Mouse (Mus musculus): ENCODE data around the gene Hhip. TPM values are rescaled to one million over a fixed set of nuclear protein-coding genes. Genes with fewer than 3 reads are reported as not detected.
"Not testable (repeated sequence)": the region's sequence is repeated elsewhere in the genome, so short reads cannot be mapped to it uniquely, and the experiment has no call there.

Gene Hhip
- total RNA-seq, 2 experiments from 2014 or later = not detected

DNA sequence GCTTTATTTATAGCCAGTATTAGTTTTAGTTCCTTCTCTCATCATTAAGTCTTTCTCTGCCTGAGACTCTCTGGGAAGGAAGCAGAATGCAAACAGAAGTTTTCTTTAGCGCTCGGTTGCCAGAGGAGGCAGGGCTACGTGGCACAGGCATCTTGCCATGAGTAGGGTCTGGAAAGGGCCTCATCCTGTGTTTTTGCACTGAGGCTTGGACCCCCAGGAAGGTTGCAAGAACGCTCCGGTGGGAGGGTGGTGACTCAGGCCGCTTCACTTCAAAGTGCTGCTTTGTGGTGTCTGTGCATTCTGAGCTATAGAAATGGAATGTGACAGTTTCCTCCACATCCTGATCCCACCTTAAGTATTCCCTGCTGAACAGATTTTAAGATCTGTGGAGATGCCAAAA lies 62.7 kb downstream of the Hhip start:
- no peak for ATAC-seq (replicated peaks; ENCODE audit: poor library complexity)

DNA sequence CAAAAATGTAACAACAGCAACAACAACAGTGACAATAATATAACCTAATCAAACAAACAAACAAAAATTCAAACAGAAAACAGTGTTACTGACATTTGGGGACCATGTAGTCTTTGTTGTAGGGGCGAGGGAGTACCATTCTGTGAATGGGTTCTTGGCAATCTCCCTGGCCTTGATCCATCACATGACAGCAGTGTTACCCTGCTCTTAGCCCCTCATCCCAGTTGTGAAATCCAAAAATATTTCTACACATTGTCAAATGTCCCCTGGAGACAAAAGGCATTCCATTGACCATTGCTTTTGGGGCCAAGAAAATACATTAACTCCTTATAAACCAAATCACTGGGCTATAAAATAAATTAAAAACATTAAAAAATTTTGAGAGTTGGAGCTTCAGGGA lies 64.3 kb downstream of the Hhip start:
- ATAC-seq (replicated peaks; ENCODE audit: poor library complexity) = no peak

DNA sequence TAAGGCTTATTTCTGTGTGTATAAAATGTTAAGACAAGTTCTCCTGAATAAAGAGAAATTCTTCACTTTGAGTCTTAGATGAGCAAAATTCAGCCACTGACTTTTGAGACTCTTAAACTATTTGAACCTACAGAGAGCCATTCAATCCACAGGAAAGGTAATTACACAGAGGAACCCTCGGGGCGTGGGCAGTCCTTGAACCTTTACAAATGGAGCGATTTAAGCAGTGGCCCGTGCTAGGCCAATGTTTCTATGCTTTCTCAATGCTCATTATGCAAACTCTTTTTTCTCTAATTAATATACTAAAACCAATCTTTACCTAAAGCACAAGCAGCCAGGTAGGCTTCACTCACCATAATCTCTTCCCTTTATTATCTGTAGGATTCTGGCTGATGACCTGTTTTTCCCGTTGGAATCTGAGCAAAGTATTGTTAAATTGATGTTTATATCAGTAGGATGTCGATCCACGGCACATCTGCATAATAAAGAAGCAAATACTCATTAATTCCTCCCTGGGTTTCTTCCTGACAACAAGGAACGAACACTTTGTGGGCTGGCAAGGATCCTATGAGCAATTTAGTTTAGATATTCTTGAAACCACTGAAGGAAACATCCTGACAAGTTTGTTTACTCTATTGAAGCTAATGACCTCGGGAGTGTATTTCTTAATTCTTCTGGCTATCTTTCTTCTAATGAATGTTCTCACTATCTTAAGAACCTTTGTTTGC lies 65.5 kb downstream of the Hhip start:
- ATAC-seq (replicated peaks; ENCODE audit: poor library complexity) = no peak

DNA sequence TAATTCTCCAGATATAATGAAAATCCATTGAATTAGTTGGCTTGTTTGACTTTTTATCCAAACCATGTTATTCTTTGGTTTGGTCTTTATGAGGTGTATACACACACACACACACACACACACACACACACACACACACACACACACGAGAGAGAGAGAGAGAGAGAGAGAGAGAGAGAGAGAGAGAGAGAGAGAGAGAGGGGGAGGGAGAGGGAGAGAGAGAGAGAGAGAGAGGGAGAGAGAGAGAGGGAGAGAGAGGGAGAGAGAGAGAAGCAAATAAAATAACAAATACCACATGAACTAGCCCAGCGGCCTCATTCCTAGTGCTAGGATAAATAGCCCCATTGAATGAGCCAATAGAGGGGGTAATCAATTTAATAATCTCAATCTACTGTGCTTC lies 66.4 kb downstream of the Hhip start:
- ATAC-seq (replicated peaks; ENCODE audit: poor library complexity) = not testable (repeated sequence)

- no peak for ATAC-seq (replicated peaks; ENCODE audit: poor library complexity)
Measured at GRCm38 (mm10) chr8:79984946-79985345, 72.9 kb downstream of the Hhip start.

DNA sequence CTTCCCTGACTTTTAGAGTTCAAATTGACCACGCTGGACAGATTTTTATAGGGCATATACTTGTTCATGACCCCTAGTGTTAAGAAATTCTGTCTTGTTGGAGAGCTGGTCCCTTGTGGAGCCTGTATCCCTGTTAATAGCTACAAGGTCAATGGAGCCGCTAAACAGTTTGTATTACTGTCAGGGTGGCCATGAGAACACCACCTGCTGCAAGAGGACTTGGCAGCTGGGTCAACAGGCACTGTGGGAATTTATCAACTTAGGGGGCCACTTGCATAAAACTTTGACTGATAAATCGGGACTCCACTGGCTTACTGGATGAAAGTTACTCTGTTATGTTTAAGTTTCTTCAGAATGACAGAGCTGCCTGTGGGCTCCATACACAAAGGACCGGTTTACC lies 75.7 kb downstream of the Hhip start:
- no peak for ATAC-seq (replicated peaks; ENCODE audit: poor library complexity)

- no peak for ATAC-seq (replicated peaks; ENCODE audit: poor library complexity)
Measured at GRCm38 (mm10) chr8:79966159-79966558, 91.6 kb downstream of the Hhip start.

DNA sequence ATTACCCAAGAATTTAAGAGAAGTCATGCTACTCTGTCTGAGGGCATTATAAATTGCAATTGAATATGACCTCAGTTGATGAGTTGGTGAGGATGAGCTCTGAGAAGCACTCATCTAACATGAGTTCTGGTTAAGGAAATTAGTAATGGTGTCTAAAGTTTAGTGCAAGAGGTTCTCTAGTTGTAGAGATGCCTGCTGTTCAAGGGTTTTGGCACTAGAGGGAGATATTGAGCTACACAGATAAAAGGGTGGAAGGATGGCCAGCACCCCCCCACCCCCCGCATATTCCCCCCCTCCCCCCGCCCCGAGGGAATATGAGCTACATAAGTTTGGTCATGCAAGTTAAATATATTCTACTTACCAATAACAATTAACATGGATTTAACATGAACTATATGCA lies 104.9 kb downstream of the Hhip start:
- peak; percentile 95 for ATAC-seq (replicated peaks; ENCODE audit: poor library complexity)

- peak; percentile 31; the same call in 1 of the 2 replicates for ATAC-seq (replicated peaks; ENCODE audit: poor library complexity)
Measured at GRCm38 (mm10) chr8:79950376-79950775, 107.4 kb downstream of the Hhip start.

DNA sequence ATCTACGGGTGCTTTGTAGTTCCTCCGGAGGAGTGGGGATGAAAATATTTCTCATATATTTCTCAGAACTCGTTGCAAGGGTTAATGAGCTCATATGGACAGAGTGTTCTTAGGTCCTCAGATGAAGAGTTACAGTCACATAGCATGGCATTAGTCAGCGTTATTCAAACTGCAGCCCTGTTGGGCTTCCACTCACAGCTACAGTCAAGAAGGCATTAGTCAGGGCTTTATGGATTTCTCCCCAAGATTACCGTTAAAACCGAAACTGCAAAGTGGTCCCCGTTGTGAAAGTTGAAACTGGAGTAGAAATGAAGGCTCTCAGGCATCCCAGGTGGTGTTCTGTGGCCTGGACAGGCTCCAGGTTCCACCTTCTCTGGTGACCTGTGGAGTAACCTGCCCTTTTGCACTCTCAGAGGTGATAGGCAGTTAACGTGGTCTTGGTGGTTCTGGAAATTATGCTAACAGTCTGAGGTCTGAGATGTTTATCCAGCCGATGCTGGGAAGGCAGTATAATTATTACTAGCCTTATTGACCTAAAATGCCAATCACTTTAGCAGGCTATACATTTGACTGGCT lies 112.2 kb downstream of the Hhip start:
- ATAC-seq (replicated peaks; ENCODE audit: poor library complexity) = peak; percentile 37; the same call in 1 of the 2 replicates

DNA sequence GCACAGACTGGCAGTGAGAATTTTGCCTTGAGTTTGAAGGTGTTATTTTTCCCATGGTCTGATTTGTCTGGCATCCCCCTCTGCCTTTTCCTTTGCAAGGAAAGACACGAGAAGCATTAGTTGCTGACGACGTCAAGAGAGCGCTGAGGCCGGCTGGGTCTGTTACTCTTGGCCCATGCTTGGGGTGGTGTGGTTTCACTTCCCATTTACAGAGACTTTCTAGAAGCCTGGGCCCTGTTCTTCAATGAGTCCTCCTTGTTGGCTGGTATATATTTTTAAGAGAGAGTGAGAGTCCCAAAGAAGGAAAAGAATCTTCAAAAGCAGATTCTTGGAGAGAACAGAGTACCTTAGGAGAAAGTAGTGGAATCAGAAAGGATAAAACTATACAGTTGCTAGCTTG lies 116.7 kb downstream of the Hhip start:
- peak; percentile 76 for ATAC-seq (replicated peaks; ENCODE audit: poor library complexity)

DNA sequence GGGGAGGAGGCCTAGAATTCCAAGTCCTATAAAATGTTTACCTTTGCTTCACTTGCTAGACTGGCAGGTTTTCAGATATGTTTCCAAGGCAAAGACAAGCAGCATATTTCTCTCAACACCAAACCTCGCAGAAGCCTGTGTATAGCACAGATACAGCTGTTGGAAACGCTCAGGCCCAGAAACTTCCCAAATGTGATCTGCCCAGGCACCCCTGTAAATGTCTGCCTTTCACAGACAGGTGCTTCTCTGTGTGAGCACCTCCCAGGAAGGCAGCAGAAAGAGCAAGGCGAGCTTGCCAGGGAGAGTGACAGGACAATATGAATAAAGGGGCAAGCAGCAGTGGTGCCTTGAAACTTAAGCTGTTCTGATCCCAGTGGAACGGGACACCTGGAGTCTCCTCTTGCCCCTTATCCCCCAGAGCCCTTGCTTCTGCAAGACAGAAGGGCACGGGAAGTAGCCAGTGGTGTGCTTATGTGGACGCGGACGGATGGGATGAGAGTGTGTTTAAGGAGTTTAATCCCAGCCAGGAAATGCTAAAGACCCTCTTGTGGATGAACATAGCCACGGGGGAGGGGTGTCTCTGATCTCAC lies 120.9 kb downstream of the Hhip start:
- no peak for ATAC-seq (replicated peaks; ENCODE audit: poor library complexity)

- no peak for ATAC-seq (replicated peaks; ENCODE audit: poor library complexity)
Measured at GRCm38 (mm10) chr8:79935793-79936192, 122.0 kb downstream of the Hhip start.

DNA sequence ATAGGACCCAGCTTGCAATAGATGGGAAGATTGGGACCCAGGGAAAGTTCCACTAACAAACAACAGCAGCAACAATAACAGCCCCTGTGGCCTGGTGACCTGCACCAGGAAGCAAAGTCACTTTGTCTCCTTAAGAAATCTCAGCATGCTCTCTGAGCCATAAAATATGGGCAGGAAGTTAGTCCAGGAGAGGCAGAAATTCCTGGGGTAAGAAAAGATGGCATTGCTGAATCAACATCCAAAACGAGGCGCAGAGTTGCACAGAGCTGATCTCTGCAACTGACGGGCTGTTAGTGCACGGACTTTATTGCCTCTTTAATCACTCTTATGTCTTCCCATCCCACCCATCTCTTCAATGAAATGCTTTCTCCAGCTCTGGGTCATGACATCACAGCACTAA lies 128.6 kb downstream of the Hhip start:
- ATAC-seq (replicated peaks; ENCODE audit: poor library complexity) = no peak

DNA sequence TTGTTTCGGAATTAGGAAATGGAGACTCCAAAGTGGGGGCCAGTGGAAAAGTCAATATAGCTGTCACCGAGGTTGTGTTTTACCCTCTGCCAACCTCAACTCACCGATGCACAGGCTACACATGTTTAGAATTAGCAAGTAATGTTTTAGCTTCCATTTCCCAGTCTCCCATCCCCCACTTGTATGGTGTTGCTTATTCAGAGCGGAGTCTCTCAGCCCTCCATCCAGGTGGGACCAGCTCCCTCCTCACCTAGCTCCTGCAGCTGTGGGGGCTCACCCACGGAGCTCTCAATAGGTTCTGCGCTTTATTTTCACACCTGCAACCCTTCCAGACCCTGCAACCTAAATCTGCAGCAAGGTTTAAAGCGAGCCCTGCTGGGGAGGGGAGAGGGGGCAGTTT lies 140.6 kb downstream of the Hhip start:
- ATAC-seq (replicated peaks; ENCODE audit: poor library complexity) = no peak
